Mouse (Mus musculus) brain, adult 2 months (tissue): ENCODE results near the gene Gdnf.

Experiments
- DNase-seq: peaks from one replicate; pipeline ENCODE4 v3.0.0; 2011; ENCODE audit warnings: low read depth, low spot score

Gdnf gene

GRCm38 (mm10) chr15:7810556-7811252 is at the start of gene Gdnf:
TSS of gene Gdnf (plus strand) at chr15:7810846.
- peak; percentile 30 for DNase-seq

GRCm38 (mm10) chr15:7767166-7767565 is 43.5 kb upstream of the Gdnf start:
- DNase-seq: no peak

- DNase-seq: no peak
Observed at GRCm38 (mm10) chr15:7772983-7773382, 37.7 kb upstream of the Gdnf start.

GRCm38 (mm10) chr15:7781517-7781916 is 29.1 kb upstream of the Gdnf start:
- no peak for DNase-seq

- DNase-seq: peak; percentile 44
Observed at GRCm38 (mm10) chr15:7809841-7810391, 730 bp upstream of the Gdnf start.

- DNase-seq: no peak
Observed at GRCm38 (mm10) chr15:7811253-7811625, 593 bp downstream of the Gdnf start.

- peak; percentile 13 for DNase-seq
Observed at GRCm38 (mm10) chr15:7811856-7812733, 1.4 kb downstream of the Gdnf start.

- peak; percentile 76 for DNase-seq
Observed at GRCm38 (mm10) chr15:7812872-7813530, 2.4 kb downstream of the Gdnf start.

GRCm38 (mm10) chr15:7813531-7814370 is 3.1 kb downstream of the Gdnf start:
- DNase-seq: peak; percentile 55

- DNase-seq: no peak
Observed at GRCm38 (mm10) chr15:7814371-7814680, 3.7 kb downstream of the Gdnf start.

GRCm38 (mm10) chr15:7814917-7815316 is 4.3 kb downstream of the Gdnf start:
- DNase-seq: no peak

- no peak for DNase-seq
Observed at GRCm38 (mm10) chr15:7815521-7815944, 4.9 kb downstream of the Gdnf start.

GRCm38 (mm10) chr15:7823886-7824285 is 13.2 kb downstream of the Gdnf start:
- DNase-seq: no peak

GRCm38 (mm10) chr15:7825530-7825929 is 14.9 kb downstream of the Gdnf start:
- peak; percentile 20 for DNase-seq

GRCm38 (mm10) chr15:7835404-7835803 is 24.8 kb downstream of the Gdnf start:
- no peak for DNase-seq

- no peak for DNase-seq
Observed at GRCm38 (mm10) chr15:7838060-7838920, 27.6 kb downstream of the Gdnf start.

- DNase-seq: no peak
Observed at GRCm38 (mm10) chr15:7838921-7839309, 28.3 kb downstream of the Gdnf start.

- no peak for DNase-seq
Observed at GRCm38 (mm10) chr15:7841664-7842063, 31.0 kb downstream of the Gdnf start.

GRCm38 (mm10) chr15:7842398-7842797 is 31.8 kb downstream of the Gdnf start:
- DNase-seq: no peak

GRCm38 (mm10) chr15:7857418-7857817 is 46.8 kb downstream of the Gdnf start:
- no peak for DNase-seq
